Mouse (Mus musculus): Measurements from ENCODE around the gene Ncs1. TPM values are rescaled to one million over a fixed set of nuclear protein-coding genes. Genes with fewer than 3 reads are reported as not detected.

The Ncs1 gene
- polyA plus RNA-seq, 1 experiment from 2014 or later: 45.6 TPM

DNA sequence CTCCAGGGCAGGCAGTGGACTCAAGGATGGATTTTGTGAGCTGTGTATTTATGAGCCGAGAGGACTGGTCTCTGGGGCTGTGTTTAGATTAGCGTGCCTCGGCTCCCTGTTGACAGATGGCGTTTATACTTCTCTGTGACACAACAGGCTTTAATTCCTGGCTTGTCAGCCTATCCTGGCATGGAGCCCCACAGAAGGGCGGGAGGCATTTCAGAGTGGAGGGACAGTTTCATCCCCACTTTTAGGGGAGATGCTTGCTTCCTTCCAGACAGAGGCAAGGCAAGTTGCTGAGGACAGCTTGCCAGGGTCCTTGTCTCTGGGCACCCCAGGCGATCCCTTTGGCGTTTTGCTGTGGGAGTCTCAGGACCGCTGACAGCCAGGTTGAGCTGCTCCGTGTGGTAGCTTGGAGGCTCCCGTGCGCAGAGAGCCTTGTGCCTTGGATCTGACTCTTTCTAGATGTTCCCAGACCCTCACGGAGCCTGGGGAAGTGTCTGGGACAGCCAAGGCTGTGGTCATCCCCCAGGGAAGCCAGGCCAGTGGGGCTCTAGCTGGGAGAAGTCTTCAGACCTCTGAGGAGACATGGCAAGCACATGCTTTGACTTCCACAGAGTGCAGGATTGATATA lies 92.2 kb downstream of the Ncs1 start:
- ATAC-seq (ENCODE audit: low read depth) (no peak), DNase-seq (ENCODE audit: low spot score) (no peak)
- no peak overlapping the region for H3K27ac ChIP-seq (replicated peaks; ENCODE audit: low read depth, low read length)
- no peaks in the 10 kb centered on the region for H3K27me3 ChIP-seq (replicated peaks; ENCODE audit: control insufficient read depth, insufficient read depth, low read length)
- 33% methylated on average over 12 of the region's 12 CpGs for WGBS
- no peaks in the 10 kb centered on the region for H3K9me3 ChIP-seq (ENCODE audit: control insufficient read depth, low read length)
- H3K9ac ChIP-seq (ENCODE audit: low read depth, low read length): no peak overlapping the region
- no peak overlapping the region for H3K4me2 ChIP-seq (ENCODE audit: low read depth, low read length)
- no peaks in the 10 kb centered on the region for H3K36me3 ChIP-seq (ENCODE audit: control insufficient read depth, insufficient read depth, low read length)
- no peak overlapping the region for H3K4me3 ChIP-seq (ENCODE audit: low read depth, low read length)
- 0 out of 2 replicates have a peak, but pooled peaks cover 5% of the 10 kb centered on the region for H3K4me1 ChIP-seq (ENCODE audit: control insufficient read depth, insufficient read depth, low read length)

DNA sequence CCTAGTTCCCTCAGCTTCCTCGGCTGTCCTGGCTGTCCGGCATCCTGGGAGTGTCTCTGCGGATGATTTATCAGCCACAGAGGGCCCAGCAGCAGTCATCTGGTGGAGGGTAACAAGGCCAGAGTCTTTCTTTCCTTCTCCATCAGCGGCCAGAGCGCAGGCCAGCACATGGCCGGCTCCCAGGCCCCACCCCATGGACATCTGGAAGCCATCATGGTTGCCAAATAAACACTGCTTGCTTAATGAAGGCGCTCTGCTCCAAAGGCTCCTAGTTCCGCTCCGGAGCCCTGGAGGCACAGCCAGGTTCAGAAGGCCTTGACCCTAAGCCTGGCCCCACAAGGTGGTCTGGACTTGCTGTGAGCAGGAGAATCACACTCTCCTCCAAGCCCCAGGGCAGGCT lies 94.2 kb downstream of the Ncs1 start:
- H3K36me3 ChIP-seq (ENCODE audit: control insufficient read depth, insufficient read depth, low read length): no peaks in the 10 kb centered on the region
- H3K4me2 ChIP-seq (ENCODE audit: low read depth, low read length): no peak overlapping the region
- DNase-seq (ENCODE audit: low spot score) (no peak), ATAC-seq (ENCODE audit: low read depth) (no peak)
- H3K9ac ChIP-seq (ENCODE audit: low read depth, low read length): no peak overlapping the region
- H3K27me3 ChIP-seq (replicated peaks; ENCODE audit: control insufficient read depth, insufficient read depth, low read length): no peaks in the 10 kb centered on the region
- 44% methylated on average over 9 of the region's 9 CpGs for WGBS
- no peaks in the 10 kb centered on the region for H3K9me3 ChIP-seq (ENCODE audit: control insufficient read depth, low read length)
- no peak overlapping the region for H3K4me3 ChIP-seq (ENCODE audit: low read depth, low read length)
- no peak overlapping the region for H3K27ac ChIP-seq (replicated peaks; ENCODE audit: low read depth, low read length)
- 0 out of 2 replicates have a peak, but pooled peaks cover 5% of the 10 kb centered on the region for H3K4me1 ChIP-seq (ENCODE audit: control insufficient read depth, insufficient read depth, low read length)

DNA sequence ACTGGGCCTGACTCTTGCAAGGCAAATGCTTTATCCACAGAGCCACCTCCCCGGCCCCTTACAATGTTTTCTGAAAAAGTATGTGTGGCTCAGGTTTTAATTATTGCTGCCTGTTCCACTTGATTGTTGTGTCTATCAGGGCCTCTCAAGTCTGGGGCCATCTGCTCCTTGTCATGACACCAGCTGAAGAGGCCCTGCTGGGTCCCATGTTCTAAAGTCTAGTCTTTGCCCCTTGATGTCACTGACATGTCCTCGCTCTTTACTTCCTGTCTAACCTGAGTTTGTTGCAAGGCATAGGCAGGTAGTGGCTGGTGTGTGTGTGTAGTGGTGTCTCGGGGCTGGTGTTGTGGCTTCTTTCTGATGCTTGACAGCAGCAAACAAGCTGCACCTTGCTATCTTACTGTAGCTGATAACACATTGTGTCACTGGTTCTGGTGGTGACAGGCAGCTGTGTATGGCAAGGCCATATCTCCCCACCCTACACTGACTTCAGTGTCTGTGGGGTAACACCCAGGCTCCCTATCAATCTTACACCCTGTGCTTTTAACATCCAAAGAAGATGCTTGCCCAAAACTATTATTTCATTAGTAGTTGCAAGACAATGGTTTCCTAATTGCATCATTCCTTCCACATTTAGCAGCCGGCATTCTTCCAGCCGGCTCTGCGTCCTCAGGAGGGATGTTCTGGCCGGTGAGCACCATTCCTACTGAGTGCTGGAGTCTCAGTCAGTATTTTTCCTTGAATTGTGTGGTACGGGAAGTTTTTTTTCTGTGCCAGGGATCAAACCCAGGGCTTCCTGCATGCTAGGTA lies 96.3 kb downstream of the Ncs1 start:
- H3K4me3 ChIP-seq (ENCODE audit: low read depth, low read length): no peak overlapping the region
- ATAC-seq (ENCODE audit: low read depth): no peak
- 47% methylated on average over 8 of the region's 8 CpGs for whole genome bisulfite sequencing
- H3K9ac ChIP-seq (ENCODE audit: low read depth, low read length): no peak overlapping the region
- H3K4me1 ChIP-seq (ENCODE audit: control insufficient read depth, insufficient read depth, low read length): 0 out of 2 replicates have a peak, but pooled peaks cover 5% of the 10 kb centered on the region
- no peaks in the 10 kb centered on the region for H3K9me3 ChIP-seq (ENCODE audit: control insufficient read depth, low read length)
- H3K4me2 ChIP-seq (ENCODE audit: low read depth, low read length): no peak overlapping the region
- H3K27me3 ChIP-seq (replicated peaks; ENCODE audit: control insufficient read depth, insufficient read depth, low read length): no peaks in the 10 kb centered on the region
- no peak overlapping the region for H3K27ac ChIP-seq (replicated peaks; ENCODE audit: low read depth, low read length)
- DNase-seq (ENCODE audit: low spot score): no peak
- H3K36me3 ChIP-seq (ENCODE audit: control insufficient read depth, insufficient read depth, low read length): no peaks in the 10 kb centered on the region

Other genes starting within 250 kb of the Ncs1 start
- gene Fnbp1, start 103.8 kb upstream of the Ncs1 start, polyA plus RNA-seq (2014; fragmentation: Nextera tagmentation; extraction: Ambion mirVana): 21.7 and 24.9 TPM in 2 replicates
- 27.4 and 28.6 TPM in 2 replicates for gene Gpr107, start 93.5 kb upstream of the Ncs1 start, polyA plus RNA-seq (2014; fragmentation: Nextera tagmentation; extraction: Ambion mirVana)
- 1.0 TPM in 2 replicates for gene Hmcn2, start 68.6 kb downstream of the Ncs1 start, polyA plus RNA-seq (2014; fragmentation: Nextera tagmentation; extraction: Ambion mirVana)
- 24.1 and 25.4 TPM in 2 replicates for gene Ass1, start 224.4 kb downstream of the Ncs1 start, polyA plus RNA-seq (2014; fragmentation: Nextera tagmentation; extraction: Ambion mirVana)